Mouse (Mus musculus) limb, embryonic 10.5 days (tissue): ENCODE data around the gene Uba7. TPM values are rescaled to one million over a fixed set of nuclear protein-coding genes. Genes with fewer than 3 reads are reported as not detected.

Experiments
- DNase-seq: peaks from one replicate; pipeline ENCODE4 v3.0.0-alpha.2; 2017; ENCODE audit warnings: low spot score
- H3K27ac ChIP-seq: fragments of 300-500 bp; sonication (generic); 2 replicates; pipeline ENCODE4 v1.5.1; 2016; ENCODE audit warnings: mild to moderate bottlenecking
- H3K27me3 ChIP-seq: fragments of 300-500 bp; sonication (generic); 2 replicates; pipeline ENCODE4 v1.6.1; 2016; ENCODE audit warnings: low read depth, mild to moderate bottlenecking; ENCODE audit not compliant: poor library complexity, severe bottlenecking
- H3K36me3 ChIP-seq: fragments of 300-500 bp; sonication (generic); 2 replicates; pipeline ENCODE4 v1.6.1; 2016; ENCODE audit warnings: mild to moderate bottlenecking, moderate library complexity
- H3K4me1 ChIP-seq: fragments of 300-500 bp; sonication (generic); 2 replicates; pipeline ENCODE4 v1.6.1; 2016
- H3K4me3 ChIP-seq: fragments of 300-500 bp; sonication (generic); 2 replicates; pipeline ENCODE4 v1.5.1; 2016; ENCODE audit warnings: mild to moderate bottlenecking, moderate library complexity
- H3K9me3 ChIP-seq: fragments of 300-500 bp; sonication (generic); replicated peaks from 2 replicates; pipeline ENCODE4 v1.6.1; 2016; ENCODE audit warnings: mild to moderate bottlenecking
- WGBS: fragments of 180-500 bp; shearing (Covaris S2); methylation state at CpG from one replicate; pipeline ENCODE4 v1.1.7; 2016; 5-methylcytosine and 5-hydroxymethylcytosine counted together
- polyA plus RNA-seq: library from polyadenylated mRNA; unstranded; fragments of >200 nt; fragmentation: Nextera tagmentation; extraction: Ambion mirVana; gene quantifications from 2 replicates; pipeline ENCODE4 v1.2.1, GENCODE M21; 2016

Uba7 gene
- polyA plus RNA-seq = 18.6 and 22.5 TPM in 2 replicates

GRCm38 (mm10) chr9:107975399-107976386, at the start of gene Uba7:
Gene Uba7, plus strand, starts transcription at chr9:107975505.
- H3K36me3 ChIP-seq = peaks cover 46% of the 10 kb centered on the region
- DNase-seq = no peak
- H3K4me1 ChIP-seq = peaks cover 52% of the 10 kb centered on the region
- H3K4me3 ChIP-seq = peak within 1 kb of the TSS; percentile 30
- no peaks in the 10 kb centered on the region for H3K9me3 ChIP-seq
- WGBS = 76% methylated on average over 12 of the region's 12 CpGs
- no peaks in the 10 kb centered on the region for H3K27me3 ChIP-seq
- H3K27ac ChIP-seq = peak within 1 kb of the TSS; percentile 81

- no peak overlapping the region for H3K27ac ChIP-seq
- H3K4me1 ChIP-seq = peaks cover 22% of the 10 kb centered on the region
- no peak overlapping the region for H3K4me3 ChIP-seq
- H3K27me3 ChIP-seq = no peaks in the 10 kb centered on the region
- no peaks in the 10 kb centered on the region for H3K9me3 ChIP-seq
- DNase-seq = no peak
- no peaks in the 10 kb centered on the region for H3K36me3 ChIP-seq
- WGBS = 55% methylated on average over 9 of the region's 9 CpGs
Observed at GRCm38 (mm10) chr9:107926920-107927420, 48.3 kb upstream of the Uba7 start.

GRCm38 (mm10) chr9:107927749-107928148, 47.6 kb upstream of the Uba7 start:
- no peak overlapping the region for H3K27ac ChIP-seq
- H3K9me3 ChIP-seq = no peaks in the 10 kb centered on the region
- H3K36me3 ChIP-seq = no peaks in the 10 kb centered on the region
- peaks cover 28% of the 10 kb centered on the region for H3K4me1 ChIP-seq
- 84% methylated on average over 5 of the region's 5 CpGs for WGBS
- no peak overlapping the region for H3K4me3 ChIP-seq
- no peak for DNase-seq
- no peaks in the 10 kb centered on the region for H3K27me3 ChIP-seq

- no peak within 1 kb of the TSS for H3K27ac ChIP-seq
- 89% methylated on average over 3 of the region's 3 CpGs for WGBS
- H3K27me3 ChIP-seq = no peaks in the 10 kb centered on the region
- no peak for DNase-seq
- no peaks in the 10 kb centered on the region for H3K36me3 ChIP-seq
- H3K9me3 ChIP-seq = no peaks in the 10 kb centered on the region
- H3K4me3 ChIP-seq = no peak within 1 kb of the TSS
- peaks cover 28% of the 10 kb centered on the region for H3K4me1 ChIP-seq
Observed at GRCm38 (mm10) chr9:107928169-107928568, 47.1 kb upstream of the Uba7 start, which contains the start of gene Actl11. Gene Actl11, plus strand, starts transcription at chr9:107928469.

GRCm38 (mm10) chr9:107932221-107932620, 43.1 kb upstream of the Uba7 start:
- Histone ChIP-seq H3K36me3 (no peaks in the 10 kb centered on the region), H3K4me1 (peaks cover 37% of the 10 kb centered on the region), H3K4me3 (no peak overlapping the region), H3K27ac (no peak overlapping the region), H3K9me3 (no peaks in the 10 kb centered on the region), H3K27me3 (peaks cover 32% of the 10 kb centered on the region)
- no peak for DNase-seq
- WGBS = 75% methylated on average over 4 of the region's 4 CpGs

GRCm38 (mm10) chr9:107934146-107934545, 41.2 kb upstream of the Uba7 start:
- 93% methylated on average over 11 of the region's 11 CpGs for WGBS
- peaks cover 40% of the 10 kb centered on the region for H3K4me1 ChIP-seq
- H3K36me3 ChIP-seq = no peaks in the 10 kb centered on the region
- no peaks in the 10 kb centered on the region for H3K9me3 ChIP-seq
- no peak overlapping the region for H3K4me3 ChIP-seq
- no peak overlapping the region for H3K27ac ChIP-seq
- H3K27me3 ChIP-seq = peaks cover 45% of the 10 kb centered on the region
- DNase-seq = no peak

- peak within 1 kb of the TSS; percentile 83 for H3K27ac ChIP-seq
- H3K9me3 ChIP-seq = no peaks in the 10 kb centered on the region
- H3K4me3 ChIP-seq = peak within 1 kb of the TSS; percentile 68
- H3K4me1 ChIP-seq = peaks cover 43% of the 10 kb centered on the region
- DNase-seq = no peak
- peaks cover 45% of the 10 kb centered on the region for H3K27me3 ChIP-seq
- no peaks in the 10 kb centered on the region for H3K36me3 ChIP-seq
- WGBS = 14% methylated on average over 3 of the region's 3 CpGs
Observed at GRCm38 (mm10) chr9:107935374-107935773, 39.9 kb upstream of the Uba7 start, which contains the start of gene Camkv. Gene Camkv, plus strand, starts transcription at chr9:107935674.

GRCm38 (mm10) chr9:107935790-107936214, 39.5 kb upstream of the Uba7 start:
- Histone ChIP-seq H3K27me3 (peaks cover 45% of the 10 kb centered on the region), H3K27ac (peak overlapping the region; percentile 83)
- WGBS = under 1% methylated on average over 41 of the region's 41 CpGs

GRCm38 (mm10) chr9:107936215-107936822, 39.0 kb upstream of the Uba7 start:
- peak; percentile 59 for DNase-seq
- Histone ChIP-seq H3K4me1 (peaks cover 45% of the 10 kb centered on the region), H3K36me3 (no peaks in the 10 kb centered on the region), H3K9me3 (no peaks in the 10 kb centered on the region), H3K4me3 (peak overlapping the region; percentile 68), H3K27me3 (peaks cover 45% of the 10 kb centered on the region), H3K27ac (peak overlapping the region; percentile 83)
- WGBS = under 1% methylated on average over 29 of the region's 29 CpGs

More at GRCm38 (mm10) chr9:107935790-107936214, 39.5 kb upstream of the Uba7 start:
- peak overlapping the region; percentile 68 for H3K4me3 ChIP-seq
- no peaks in the 10 kb centered on the region for H3K9me3 ChIP-seq
- peak; percentile 81 for DNase-seq
- peaks cover 45% of the 10 kb centered on the region for H3K4me1 ChIP-seq
- H3K36me3 ChIP-seq = no peaks in the 10 kb centered on the region

- Histone ChIP-seq H3K4me1 (peaks cover 44% of the 10 kb centered on the region), H3K27me3 (peaks cover 45% of the 10 kb centered on the region), H3K9me3 (no peaks in the 10 kb centered on the region), H3K36me3 (no peaks in the 10 kb centered on the region), H3K27ac (peak overlapping the region; percentile 83), H3K4me3 (peak overlapping the region; percentile 68)
- DNase-seq = peak; percentile 40
- 11% methylated on average over 3 of the region's 3 CpGs for WGBS
Observed at GRCm38 (mm10) chr9:107936831-107937230, 38.5 kb upstream of the Uba7 start.

GRCm38 (mm10) chr9:107947241-107948194, 27.8 kb upstream of the Uba7 start:
- 92% methylated on average over 31 of the region's 31 CpGs for WGBS

More at GRCm38 (mm10) chr9:107947241-107948194, 27.8 kb upstream of the Uba7 start:
- H3K9me3 ChIP-seq = no peaks in the 10 kb centered on the region
- H3K27ac ChIP-seq = no peak overlapping the region
- peaks cover 18% of the 10 kb centered on the region for H3K36me3 ChIP-seq
- DNase-seq = no peak
- no peak overlapping the region for H3K4me3 ChIP-seq
- peaks cover 21% of the 10 kb centered on the region for H3K4me1 ChIP-seq
- H3K27me3 ChIP-seq = no peaks in the 10 kb centered on the region
